Mouse (Mus musculus): ENCODE measurements at regions not wholly inside any gene's neighbourhood (a gene's known extent, or its start where the extent isn't known, plus 50 kb on each side); places are given as distances from the start of the nearest gene placed in this dataset.
A peak's percentile ranks its signal among the peaks of the same experiment; 100 is the strongest.

- H3K27ac ChIP-seq (replicated peaks), result no peak overlapping the region
- H3K36me3 ChIP-seq (replicated peaks), result no peaks in the 10 kb centered on the region
- H3K9me3 ChIP-seq, result no peaks in the 10 kb centered on the region
- no peak for DNase-seq (ENCODE audit: low spot score)
- 77% methylated on average over 2 of the region's 2 CpGs for WGBS
- no peak overlapping the region for H3K4me3 ChIP-seq
- no peaks in the 10 kb centered on the region for H3K27me3 ChIP-seq (replicated peaks; ENCODE audit: low read depth, poor library complexity, severe bottlenecking)
- no peaks in the 10 kb centered on the region for H3K4me1 ChIP-seq
Measured at GRCm38 (mm10) chr8:66756639-66757038, 59.6 kb downstream of the Npy1r start.

GRCm38 (mm10) chr8:66757830-66758229, 60.8 kb downstream of the Npy1r start:
- no peaks in the 10 kb centered on the region for H3K4me1 ChIP-seq
- no peaks in the 10 kb centered on the region for H3K9me3 ChIP-seq
- H3K4me3 ChIP-seq, result no peak overlapping the region
- 82% methylated on average over 2 of the region's 2 CpGs for WGBS
- H3K27me3 ChIP-seq (replicated peaks; ENCODE audit: low read depth, poor library complexity, severe bottlenecking), result no peaks in the 10 kb centered on the region
- no peak for DNase-seq (ENCODE audit: low spot score)
- H3K27ac ChIP-seq (replicated peaks), result no peak overlapping the region
- H3K36me3 ChIP-seq (replicated peaks), result no peaks in the 10 kb centered on the region

- Histone ChIP-seq H3K9me3 (no peaks in the 10 kb centered on the region), H3K4me3 (no peak overlapping the region), H3K27ac (replicated peaks) (no peak overlapping the region), H3K4me1 (no peaks in the 10 kb centered on the region), H3K36me3 (replicated peaks) (no peaks in the 10 kb centered on the region), H3K27me3 (replicated peaks; ENCODE audit: low read depth, poor library complexity, severe bottlenecking) (no peaks in the 10 kb centered on the region)
- WGBS, result 88% methylated on average over 2 of the region's 2 CpGs
- DNase-seq (ENCODE audit: low spot score), result no peak
Measured at GRCm38 (mm10) chr8:66758519-66758918, 61.5 kb downstream of the Npy1r start.

GRCm38 (mm10) chr8:66759716-66760115, 62.7 kb downstream of the Npy1r start:
- no peaks in the 10 kb centered on the region for H3K36me3 ChIP-seq (replicated peaks)
- no peaks in the 10 kb centered on the region for H3K4me1 ChIP-seq
- no peak overlapping the region for H3K4me3 ChIP-seq
- H3K9me3 ChIP-seq, result no peaks in the 10 kb centered on the region
- H3K27me3 ChIP-seq (replicated peaks; ENCODE audit: low read depth, poor library complexity, severe bottlenecking), result no peaks in the 10 kb centered on the region
- no peak for DNase-seq (ENCODE audit: low spot score)
- no peak overlapping the region for H3K27ac ChIP-seq (replicated peaks)

- no peaks in the 10 kb centered on the region for H3K36me3 ChIP-seq (replicated peaks)
- no peaks in the 10 kb centered on the region for H3K9me3 ChIP-seq
- no peak overlapping the region for H3K4me3 ChIP-seq
- WGBS, result 81% methylated on average over 3 of the region's 3 CpGs
- H3K27ac ChIP-seq (replicated peaks), result no peak overlapping the region
- H3K27me3 ChIP-seq (replicated peaks; ENCODE audit: low read depth, poor library complexity, severe bottlenecking), result no peaks in the 10 kb centered on the region
- no peak for DNase-seq (ENCODE audit: low spot score)
- H3K4me1 ChIP-seq, result no peaks in the 10 kb centered on the region
Measured at GRCm38 (mm10) chr8:66760958-66761583, 64.1 kb downstream of the Npy1r start.

- Histone ChIP-seq H3K9me3 (no peaks in the 10 kb centered on the region), H3K4me3 (no peak overlapping the region), H3K27me3 (replicated peaks; ENCODE audit: low read depth, poor library complexity, severe bottlenecking) (no peaks in the 10 kb centered on the region), H3K27ac (replicated peaks) (no peak overlapping the region), H3K4me1 (no peaks in the 10 kb centered on the region), H3K36me3 (replicated peaks) (no peaks in the 10 kb centered on the region)
- WGBS, result 55% methylated on average over 3 of the region's 3 CpGs
- no peak for DNase-seq (ENCODE audit: low spot score)
Measured at GRCm38 (mm10) chr8:66764992-66765528, 68.1 kb downstream of the Npy1r start.

- no peak for DNase-seq (ENCODE audit: low spot score)
- Histone ChIP-seq H3K9me3 (no peaks in the 10 kb centered on the region), H3K27me3 (replicated peaks; ENCODE audit: low read depth, poor library complexity, severe bottlenecking) (no peaks in the 10 kb centered on the region), H3K27ac (replicated peaks) (no peak overlapping the region), H3K4me1 (no peaks in the 10 kb centered on the region), H3K4me3 (no peak overlapping the region), H3K36me3 (replicated peaks) (no peaks in the 10 kb centered on the region)
Measured at GRCm38 (mm10) chr8:66768379-66768969, 71.5 kb downstream of the Npy1r start.

GRCm38 (mm10) chr8:66771111-66771510, 74.1 kb downstream of the Npy1r start:
- Histone ChIP-seq H3K27ac (replicated peaks) (no peak overlapping the region), H3K9me3 (no peaks in the 10 kb centered on the region), H3K27me3 (replicated peaks; ENCODE audit: low read depth, poor library complexity, severe bottlenecking) (no peaks in the 10 kb centered on the region), H3K4me1 (no peaks in the 10 kb centered on the region), H3K36me3 (replicated peaks) (no peaks in the 10 kb centered on the region), H3K4me3 (no peak overlapping the region)
- 84% methylated on average over 4 of the region's 4 CpGs for WGBS
- no peak for DNase-seq (ENCODE audit: low spot score)

GRCm38 (mm10) chr8:66772653-66773052, 75.7 kb downstream of the Npy1r start:
- Histone ChIP-seq H3K27me3 (replicated peaks; ENCODE audit: low read depth, poor library complexity, severe bottlenecking) (no peaks in the 10 kb centered on the region), H3K4me1 (peaks cover 4% of the 10 kb centered on the region), H3K4me3 (no peak overlapping the region), H3K9me3 (no peaks in the 10 kb centered on the region), H3K27ac (replicated peaks) (no peak overlapping the region), H3K36me3 (replicated peaks) (no peaks in the 10 kb centered on the region)
- DNase-seq (ENCODE audit: low spot score), result no peak
- WGBS, result 88% methylated on average over 4 of the region's 4 CpGs

GRCm38 (mm10) chr8:66777115-66777877, 80.3 kb downstream of the Npy1r start:
- H3K36me3 ChIP-seq (replicated peaks), result no peaks in the 10 kb centered on the region
- H3K27me3 ChIP-seq (replicated peaks; ENCODE audit: low read depth, poor library complexity, severe bottlenecking), result no peaks in the 10 kb centered on the region
- no peak overlapping the region for H3K27ac ChIP-seq (replicated peaks)
- WGBS, result 53% methylated on average over 14 of the region's 14 CpGs
- H3K4me3 ChIP-seq, result no peak overlapping the region
- H3K4me1 ChIP-seq, result peaks cover 4% of the 10 kb centered on the region
- no peaks in the 10 kb centered on the region for H3K9me3 ChIP-seq
- DNase-seq (ENCODE audit: low spot score), result peak; percentile 39

- H3K27ac ChIP-seq (replicated peaks), result no peak overlapping the region
Measured at GRCm38 (mm10) chr8:66779622-66780021, 80.4 kb upstream of the Naf1 start.

GRCm38 (mm10) chr8:66782656-66783055, 77.4 kb upstream of the Naf1 start:
- Histone ChIP-seq H3K9me3 (no peaks in the 10 kb centered on the region), H3K36me3 (replicated peaks) (no peaks in the 10 kb centered on the region), H3K4me1 (no peaks in the 10 kb centered on the region; the same call in 1 of the 2 replicates), H3K27me3 (replicated peaks; ENCODE audit: low read depth, poor library complexity, severe bottlenecking) (no peaks in the 10 kb centered on the region), H3K4me3 (no peak overlapping the region), H3K27ac (replicated peaks) (no peak overlapping the region)
- 80% methylated on average over 2 of the region's 2 CpGs for WGBS
- no peak for DNase-seq (ENCODE audit: low spot score)

More at GRCm38 (mm10) chr8:66779622-66780021, 80.4 kb upstream of the Naf1 start:
- H3K27me3 ChIP-seq (replicated peaks; ENCODE audit: low read depth, poor library complexity, severe bottlenecking), result no peaks in the 10 kb centered on the region
- peaks cover 4% of the 10 kb centered on the region for H3K4me1 ChIP-seq
- no peak for DNase-seq (ENCODE audit: low spot score)
- H3K9me3 ChIP-seq, result no peaks in the 10 kb centered on the region
- no peaks in the 10 kb centered on the region for H3K36me3 ChIP-seq (replicated peaks)
- H3K4me3 ChIP-seq, result no peak overlapping the region
- WGBS, result 95% methylated on average over 1 of the region's 1 CpGs

- no peak overlapping the region for H3K4me3 ChIP-seq
- DNase-seq (ENCODE audit: low spot score), result no peak
- no peaks in the 10 kb centered on the region for H3K36me3 ChIP-seq (replicated peaks)
- H3K27me3 ChIP-seq (replicated peaks; ENCODE audit: low read depth, poor library complexity, severe bottlenecking), result no peaks in the 10 kb centered on the region
- WGBS, result 68% methylated on average over 3 of the region's 3 CpGs
- no peaks in the 10 kb centered on the region for H3K4me1 ChIP-seq
- H3K9me3 ChIP-seq, result no peaks in the 10 kb centered on the region
- no peak overlapping the region for H3K27ac ChIP-seq (replicated peaks)
Measured at GRCm38 (mm10) chr8:66785996-66786395, 74.0 kb upstream of the Naf1 start.

Measured in embryonic facial prominence, embryonic 10.5 days (tissue).